Mouse (Mus musculus): ENCODE data around the gene 1110057P08Rik. TPM values are rescaled to one million over a fixed set of nuclear protein-coding genes. Genes with fewer than 3 reads are reported as not detected.

1110057P08Rik gene
- polyA plus RNA-seq (2017; shearing (Covaris generic)) = not detected

DNA sequence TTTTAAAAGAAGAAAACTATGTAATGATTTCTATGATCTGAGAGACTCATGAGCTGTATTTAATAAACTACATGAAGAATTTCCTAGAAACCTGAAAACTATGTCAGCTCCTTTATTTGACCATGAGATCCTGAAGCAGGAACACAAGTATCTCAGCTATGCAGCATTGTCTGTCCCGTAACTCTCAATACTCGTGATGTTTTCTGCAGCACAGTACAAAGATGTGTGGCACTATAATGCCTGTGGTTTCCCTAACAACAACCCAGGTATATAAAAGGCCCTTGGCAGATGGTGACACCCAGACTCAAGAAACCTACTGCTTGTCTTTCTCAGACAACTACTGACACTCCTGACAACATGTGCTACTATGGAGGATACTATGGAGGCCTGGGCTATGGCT lies at the start of gene 1110057P08Rik:
Gene 1110057P08Rik (plus strand): TSS at position 301 of the 400 bp plus-strand sequence.

DNA sequence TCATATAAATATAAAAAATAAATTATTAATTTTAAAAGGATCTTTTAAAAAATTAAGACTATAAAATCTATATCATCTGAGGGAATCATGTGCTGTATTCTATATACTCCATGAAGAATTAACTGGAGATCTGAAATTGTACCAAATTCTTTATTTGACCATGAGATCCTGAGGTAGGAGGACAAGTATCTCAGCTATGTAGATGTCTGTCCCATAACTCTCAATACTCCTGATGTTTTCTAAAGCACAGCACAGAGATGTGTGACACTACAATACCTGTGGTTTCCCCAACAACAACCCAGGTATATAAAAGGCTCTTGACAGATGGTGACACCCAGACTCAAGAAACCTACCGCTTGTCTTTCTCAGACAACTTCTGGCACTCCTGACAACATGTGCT lies 34.0 kb upstream of the 1110057P08Rik start, which contains the start of gene Gm6358:
Gene Gm6358 (plus strand): TSS at position 301 of the 400 bp plus-strand sequence.

GRCm38 (mm10) chr16:89150786-89151185 lies 23.7 kb upstream of the 1110057P08Rik start, which contains the start of gene Gm10061:
Gene Gm10061 (plus strand): TSS chr16:89151086.

GRCm38 (mm10) chr16:89157652-89158051 lies 16.9 kb upstream of the 1110057P08Rik start, which contains the start of gene Gm9789:
Gene Gm9789 (plus strand): TSS chr16:89157952.

GRCm38 (mm10) chr16:89169190-89169589 lies 5.3 kb upstream of the 1110057P08Rik start, which contains the start of gene Gm7735:
Gene Gm7735 (plus strand): TSS chr16:89169490.

DNA sequence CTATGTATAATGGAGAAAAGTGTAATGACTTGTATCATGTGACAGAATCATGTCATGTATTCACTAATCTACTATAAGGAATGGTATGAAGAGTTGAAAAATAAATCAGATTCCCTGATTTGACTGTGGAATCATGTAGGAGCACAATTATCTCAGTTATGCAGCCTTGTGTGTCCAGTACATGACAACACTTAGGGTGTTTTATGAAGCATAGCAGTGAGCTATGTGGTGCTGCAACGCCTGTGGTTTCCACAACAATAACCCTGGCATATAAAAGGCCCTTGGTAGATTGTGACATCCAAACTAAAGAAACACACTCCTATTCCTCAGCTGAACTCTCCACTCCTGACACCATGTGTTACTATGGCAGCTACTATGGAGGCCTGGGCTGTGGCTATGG lies 31.0 kb downstream of the 1110057P08Rik start, which contains the start of gene Krtap20-2:
Gene Krtap20-2 (plus strand): TSS at position 301 of the 400 bp plus-strand sequence.

Other genes starting within 250 kb of the 1110057P08Rik start
- not detected for gene Krtap19-9b, start 242.5 kb upstream of the 1110057P08Rik start, polyA plus RNA-seq (2017; shearing (Covaris generic))
- gene Krtap16-3, start 211.9 kb upstream of the 1110057P08Rik start, polyA plus RNA-seq (2017; shearing (Covaris generic)) = not detected
- not detected for gene Krtap22-2, start 164.0 kb upstream of the 1110057P08Rik start, polyA plus RNA-seq (2017; shearing (Covaris generic))
- gene Gm10229, start 159.5 kb upstream of the 1110057P08Rik start, polyA plus RNA-seq (2017; shearing (Covaris generic)) = not detected
- not detected for gene Krtap6-1, start 143.0 kb upstream of the 1110057P08Rik start, polyA plus RNA-seq (2017; shearing (Covaris generic))
- gene Gm10228, start 133.3 kb upstream of the 1110057P08Rik start, polyA plus RNA-seq (2017; shearing (Covaris generic)) = not detected
- gene Krtap6-5, start 126.9 kb upstream of the 1110057P08Rik start, polyA plus RNA-seq (2017; shearing (Covaris generic)) = not detected
- not detected for gene 1110025L11Rik, start 110.7 kb upstream of the 1110057P08Rik start, polyA plus RNA-seq (2017; shearing (Covaris generic))
- gene Krtap6-3, start 90.7 kb upstream of the 1110057P08Rik start, polyA plus RNA-seq (2017; shearing (Covaris generic)) = not detected
- gene Gm6358, start 33.9 kb upstream of the 1110057P08Rik start, polyA plus RNA-seq (2017; shearing (Covaris generic)) = not detected
- gene Gm10061, start 23.6 kb upstream of the 1110057P08Rik start, polyA plus RNA-seq (2017; shearing (Covaris generic)) = not detected
- not detected for gene Gm9789, start 16.8 kb upstream of the 1110057P08Rik start, polyA plus RNA-seq (2017; shearing (Covaris generic))
- gene Gm7735, start 5.2 kb upstream of the 1110057P08Rik start, polyA plus RNA-seq (2017; shearing (Covaris generic)) = not detected
- gene Krtap20-2, start 31.1 kb downstream of the 1110057P08Rik start, polyA plus RNA-seq (2017; shearing (Covaris generic)) = not detected
- gene Krtap21-1, start 229.1 kb downstream of the 1110057P08Rik start, polyA plus RNA-seq (2017; shearing (Covaris generic)) = not detected
- not detected for gene Krtap6-2, start 245.4 kb downstream of the 1110057P08Rik start, polyA plus RNA-seq (2017; shearing (Covaris generic))